Comparison of ENCODE assay signal across 29 mouse cellular contexts in genomic region chr6:131401259-131401658, GRCm38 (mm10). TPM values are rescaled to one million over a fixed set of nuclear protein-coding genes. Genes with fewer than 3 reads are reported as not detected.
"Had no signal": no experiment of that assay in that cellular context is flagged by ENCODE, and none has a peak within 500 bp of the region (broad histone marks: within the 10 kb centered on the region; RNA-seq: fewer than 3 reads in every experiment).

No protein-coding gene starts in this region.

- H3K27me3 ChIP-seq: limb, embryonic 12.5 days; limb, embryonic 13.5 days; limb, embryonic 15.5 days; liver, embryonic 12.5 days; lung, embryonic 15.5 days; midbrain, embryonic 12.5 days; midbrain, embryonic 13.5 days; midbrain, embryonic 15.5 days had no signal

- H3K36me3 ChIP-seq: limb, embryonic 10.5 days; limb, embryonic 12.5 days; limb, embryonic 13.5 days; limb, embryonic 15.5 days; liver, embryonic 12.5 days; liver, embryonic 13.5 days; liver, embryonic 15.5 days; lung, embryonic 15.5 days; midbrain, embryonic 10.5 days; midbrain, embryonic 12.5 days; midbrain, embryonic 13.5 days; midbrain, embryonic 15.5 days had no signal

- H3K4me2 ChIP-seq: limb, embryonic 12.5 days; limb, embryonic 13.5 days; limb, embryonic 15.5 days; liver, embryonic 11.5 days; liver, embryonic 12.5 days; liver, embryonic 13.5 days; liver, embryonic 15.5 days; lung, embryonic 14.5 days; lung, embryonic 15.5 days; midbrain, embryonic 11.5 days; midbrain, embryonic 12.5 days; midbrain, embryonic 13.5 days; midbrain, embryonic 15.5 days had no signal

- H3K4me3 ChIP-seq: limb, embryonic 10.5 days; limb, embryonic 12.5 days; limb, embryonic 13.5 days; limb, embryonic 15.5 days; liver, embryonic 12.5 days; liver, embryonic 13.5 days; liver, embryonic 15.5 days; lung, embryonic 15.5 days; megakaryocyte, embryonic 14.5 days; midbrain, embryonic 10.5 days; midbrain, embryonic 12.5 days; midbrain, embryonic 13.5 days; midbrain, embryonic 15.5 days had no signal

- H3K4me1 ChIP-seq: limb, embryonic 10.5 days; limb, embryonic 12.5 days; limb, embryonic 13.5 days; limb, embryonic 15.5 days; liver, embryonic 12.5 days; liver, embryonic 15.5 days; lung, embryonic 15.5 days; midbrain, embryonic 10.5 days; midbrain, embryonic 12.5 days; midbrain, embryonic 13.5 days; midbrain, embryonic 15.5 days had no signal

- H3K27ac ChIP-seq: limb, embryonic 10.5 days; limb, embryonic 12.5 days; limb, embryonic 13.5 days; limb, embryonic 15.5 days; liver, embryonic 12.5 days; liver, embryonic 13.5 days; liver, embryonic 14.5 days; liver, embryonic 15.5 days; lung, embryonic 15.5 days; macrophage; midbrain, embryonic 10.5 days; midbrain, embryonic 12.5 days; midbrain, embryonic 13.5 days; midbrain, embryonic 15.5 days had no signal

- DNase-seq: left cerebral cortex, postnatal 4 days; liver; liver, embryonic 13.5 days; liver, postnatal 0 days; lung, adult 18-20 months; lung, adult 2 months; lung, embryonic 14.5 days; lung, postnatal 10 days; lung, postnatal 14 days; lung, postnatal 36 days; lung, postnatal 4 days; midbrain, embryonic 14.5 days had no signal

RNA-seq across cellular contexts. Expression of gene Styk1, which starts 47.9 kb away (rescaled TPM):
- total RNA-seq: liver, adult 2 months had no signal
- polyA plus RNA-seq: liver, adult 2 months; macrophage had no signal
